Mouse (Mus musculus) v-Abl transformed pro-B cells (cell line): ENCODE results near the gene Abhd16a.

Source experiments
- in situ Hi-C, 2 experiments: fragments of 400-800 bp; cut with MboI; formaldehyde crosslinking; loops; one replicate each; pipeline ENCODE4 v1.15.1; 2025; ENCODE audit not compliant: unreplicated experiment in 2 of 2

Abhd16a gene

GRCm38 (mm10) chr17:35133517-35133916 is 44.5 kb downstream of the Abhd16a start:
- in situ Hi-C loops: loop anchor here in 1 of 2 experiments (25.0 kb wide), 1 partner anchor 379 kb away; the partner anchor contains the start of genes Cchcr1, Pou5f1 and Tcf19

GRCm38 (mm10) chr17:35134801-35135590 is 45.9 kb downstream of the Abhd16a start, which contains the start of gene Bag6:
Gene Bag6, plus strand, starts transcription at chr17:35135178.
- in situ Hi-C loops: loop anchor here in 1 of 2 experiments (25.0 kb wide), 1 partner anchor 377 kb away; the partner anchor contains the start of genes Cchcr1, Pou5f1 and Tcf19

- in situ Hi-C loops: loop anchor here in 1 of 2 experiments (25.0 kb wide), 1 partner anchor 377 kb away; the partner anchor contains the start of genes Cchcr1, Pou5f1 and Tcf19
These were observed 46.7 kb downstream of the Abhd16a start for GRCm38 (mm10) chr17:35135591-35136320.

GRCm38 (mm10) chr17:35139269-35139668 is 50.2 kb downstream of the Abhd16a start:
- in situ Hi-C loops: loop anchor here in 1 of 2 experiments (25.0 kb wide), 1 partner anchor 373 kb away; the partner anchor contains the start of genes Cchcr1, Pou5f1 and Tcf19

GRCm38 (mm10) chr17:35140490-35140996 is 51.5 kb downstream of the Abhd16a start:
- in situ Hi-C loops: loop anchor here in 1 of 2 experiments (25.0 kb wide), 1 partner anchor 372 kb away; the partner anchor contains the start of genes Cchcr1, Pou5f1 and Tcf19

GRCm38 (mm10) chr17:35141971-35142370 is 52.9 kb downstream of the Abhd16a start:
- in situ Hi-C loops: loop anchor here in 1 of 2 experiments (25.0 kb wide), 1 partner anchor 370 kb away; the partner anchor contains the start of genes Cchcr1, Pou5f1 and Tcf19

GRCm38 (mm10) chr17:35146139-35146538 is 57.1 kb downstream of the Abhd16a start:
- in situ Hi-C loops: loop anchor here in 1 of 2 experiments (25.0 kb wide), 1 partner anchor 366 kb away; the partner anchor contains the start of genes Cchcr1, Pou5f1 and Tcf19

GRCm38 (mm10) chr17:35147348-35147747 is 58.3 kb downstream of the Abhd16a start:
- in situ Hi-C loops: loop anchor here in 1 of 2 experiments (25.0 kb wide), 1 partner anchor 365 kb away; the partner anchor contains the start of genes Cchcr1, Pou5f1 and Tcf19

GRCm38 (mm10) chr17:35147922-35148639 is 59.0 kb downstream of the Abhd16a start:
- in situ Hi-C loops: loop anchor here in 1 of 2 experiments (25.0 kb wide), 1 partner anchor 364 kb away; the partner anchor contains the start of genes Cchcr1, Pou5f1 and Tcf19

GRCm38 (mm10) chr17:35152121-35152520 is 63.1 kb downstream of the Abhd16a start:
- in situ Hi-C loops: no loop called here
